Mouse (Mus musculus) thymus, adult 2 months (tissue): ENCODE data around the gene Zfp213.

Experiments used
- CTCF ChIP-seq: fragments of 200-500 bp; IDR thresholded peaks from 2 replicates; pipeline ENCODE4 v1.5.1; 2012; ENCODE audit warnings: mild to moderate bottlenecking, control low read depth, low read length, moderate library complexity, borderline replicate concordance; ENCODE audit not compliant: control insufficient read depth, poor library complexity, insufficient read depth; ENCODE audit errors: extremely low read depth
- POLR2A ChIP-seq: fragments of 200-500 bp; IDR thresholded peaks from 2 replicates; pipeline ENCODE4 v1.6.1; 2012; ENCODE audit warnings: mild to moderate bottlenecking, low read length, control low read depth, moderate library complexity; ENCODE audit not compliant: control insufficient read depth, poor library complexity, insufficient read depth; ENCODE audit errors: extremely low read depth

- 0 out of 2 replicates have a peak, but pooled peaks have one; percentile 35 for TF ChIP-seq CTCF
- TF ChIP-seq POLR2A: no peak
Observed at GRCm38 (mm10) chr17:23570017-23570416, 6.0 kb upstream of the Zfp213 start.
